Comparison of ENCODE assay signal across 20 mouse cellular contexts in genomic region chr16:11612526-11613126, GRCm38 (mm10).
"Had no signal": no experiment of that assay in that cellular context is flagged by ENCODE, and none has a peak within 500 bp of the region (broad histone marks: within the 10 kb centered on the region; RNA-seq: fewer than 3 reads in every experiment).

No protein-coding gene starts in this region.

- H3K9me3 ChIP-seq: kidney, embryonic 15.5 days; liver, embryonic 15.5 days; lung, embryonic 15.5 days; stomach, embryonic 15.5 days had no signal

- H3K36me3 ChIP-seq: kidney, embryonic 15.5 days; liver, embryonic 15.5 days; lung, embryonic 15.5 days; stomach, embryonic 15.5 days had no signal

- H3K4me1 ChIP-seq: kidney, embryonic 15.5 days; lung, embryonic 15.5 days; midbrain, embryonic 13.5 days; neural tube, embryonic 13.5 days; stomach, embryonic 15.5 days had no signal

- H3K4me3 ChIP-seq: kidney, embryonic 15.5 days; left cerebral cortex, adult 2 months; liver, embryonic 15.5 days; lung, embryonic 15.5 days; midbrain, embryonic 13.5 days; neural tube, embryonic 13.5 days; stomach, embryonic 15.5 days had no signal

- DNase-seq: kidney, adult 11 months; kidney, adult 8-10 months; kidney, postnatal 10 days; kidney, postnatal 36 days; layer of hippocampus, postnatal 36 days; lung, adult 18-20 months; lung, postnatal 10 days; lung, postnatal 36 days; retina, postnatal 1 day; right cerebral cortex, postnatal 25 days; spleen, adult 18-20 months; thymus, postnatal 25 days had no signal

- ATAC-seq: midbrain, embryonic 13.5 days had no signal

- H3K4me2 ChIP-seq: kidney, embryonic 15.5 days; liver, embryonic 11.5 days; liver, embryonic 15.5 days; lung, embryonic 15.5 days; midbrain, embryonic 13.5 days; neural tube, embryonic 13.5 days; stomach, embryonic 15.5 days had no signal

- H3K27ac ChIP-seq: kidney, embryonic 15.5 days; left cerebral cortex, adult 2 months; lung, embryonic 15.5 days; midbrain, embryonic 13.5 days; neural tube, embryonic 13.5 days; stomach, embryonic 15.5 days had no signal

- H3K27me3 ChIP-seq: kidney, embryonic 15.5 days; liver, embryonic 15.5 days; lung, embryonic 15.5 days; midbrain, embryonic 13.5 days; neural tube, embryonic 13.5 days; stomach, embryonic 15.5 days had no signal

- H3K9ac ChIP-seq: kidney, embryonic 15.5 days; liver, embryonic 15.5 days; lung, embryonic 15.5 days; midbrain, embryonic 13.5 days; neural tube, embryonic 13.5 days; stomach, embryonic 15.5 days had no signal
